1 mouse cellular context compared by ENCODE assay signal in genomic region chrX:52151555-52151954, GRCm38 (mm10).
TF ChIP-seq lines count a peak whose summit lies in the region.

No protein-coding gene starts in this region.

TF ChIP-seq in MEL, 35 proteins besides CTCF, POLR2A, EP300 and RAD21 (continued from another document):
- peak; percentile 67 for TF ChIP-seq GATA1 (IDR thresholded peaks at IDR 0.05; ENCODE audit: low read depth, low read length)
- no peak for TF ChIP-seq MYB (IDR thresholded peaks at IDR 0.05; ENCODE audit: low read depth, low read length)
- TF ChIP-seq TCF12 (IDR thresholded peaks at IDR 0.05; ENCODE audit: low read depth, low read length): peak; percentile 85
